Mouse (Mus musculus): Measurements from ENCODE around the gene Cntn5.

The Cntn5 gene

GRCm38 (mm10) chr9:10230973-10231372 lies 673.6 kb downstream of the Cntn5 start:
- no peak for DNase-seq (ENCODE audit: low spot score)

GRCm38 (mm10) chr9:10229716-10230115 lies 674.9 kb downstream of the Cntn5 start:
- no peak for DNase-seq (ENCODE audit: low spot score)

GRCm38 (mm10) chr9:10226013-10226412 lies 678.6 kb downstream of the Cntn5 start:
- no peak for DNase-seq (ENCODE audit: low spot score)

- no peak for DNase-seq (ENCODE audit: low spot score)
Measured at GRCm38 (mm10) chr9:10186063-10186462, 718.5 kb downstream of the Cntn5 start.

GRCm38 (mm10) chr9:10170526-10170925 lies 734.0 kb downstream of the Cntn5 start:
- no peak for DNase-seq (ENCODE audit: low spot score)

- DNase-seq (ENCODE audit: low spot score), result no peak
Measured at GRCm38 (mm10) chr9:10121350-10122057, 783.1 kb downstream of the Cntn5 start.

- no peak for DNase-seq (ENCODE audit: low spot score)
Measured at GRCm38 (mm10) chr9:10116581-10116980, 788.0 kb downstream of the Cntn5 start.

- no peak for DNase-seq (ENCODE audit: low spot score)
Measured at GRCm38 (mm10) chr9:10109156-10109555, 795.4 kb downstream of the Cntn5 start.

- DNase-seq (ENCODE audit: low spot score), result no peak
Measured at GRCm38 (mm10) chr9:10107861-10108260, 796.7 kb downstream of the Cntn5 start.

GRCm38 (mm10) chr9:10101812-10102440 lies 802.6 kb downstream of the Cntn5 start:
- no peak for DNase-seq (ENCODE audit: low spot score)

- no peak for DNase-seq (ENCODE audit: low spot score)
Measured at GRCm38 (mm10) chr9:10076282-10076681, 828.3 kb downstream of the Cntn5 start.

- DNase-seq (ENCODE audit: low spot score), result no peak
Measured at GRCm38 (mm10) chr9:10073401-10073800, 831.2 kb downstream of the Cntn5 start.

GRCm38 (mm10) chr9:10072860-10073259 lies 831.7 kb downstream of the Cntn5 start:
- DNase-seq (ENCODE audit: low spot score), result no peak

- no peak for DNase-seq (ENCODE audit: low spot score)
Measured at GRCm38 (mm10) chr9:10071271-10071670, 833.3 kb downstream of the Cntn5 start.

- DNase-seq (ENCODE audit: low spot score), result no peak
Measured at GRCm38 (mm10) chr9:10044969-10045789, 859.4 kb downstream of the Cntn5 start.

GRCm38 (mm10) chr9:10043001-10043400 lies 861.6 kb downstream of the Cntn5 start:
- no peak for DNase-seq (ENCODE audit: low spot score)

- DNase-seq (ENCODE audit: low spot score), result no peak
Measured at GRCm38 (mm10) chr9:10015129-10015528, 889.4 kb downstream of the Cntn5 start.

GRCm38 (mm10) chr9:9984028-9984427 lies 920.5 kb downstream of the Cntn5 start:
- DNase-seq (ENCODE audit: low spot score), result no peak

GRCm38 (mm10) chr9:9983220-9983619 lies 921.4 kb downstream of the Cntn5 start:
- no peak for DNase-seq (ENCODE audit: low spot score)

GRCm38 (mm10) chr9:9965370-9965769 lies 939.2 kb downstream of the Cntn5 start:
- no peak for DNase-seq (ENCODE audit: low spot score)

GRCm38 (mm10) chr9:9960610-9961172 lies 943.9 kb downstream of the Cntn5 start:
- no peak for DNase-seq (ENCODE audit: low spot score)

- no peak for DNase-seq (ENCODE audit: low spot score)
Measured at GRCm38 (mm10) chr9:9949346-9949745, 955.2 kb downstream of the Cntn5 start.

GRCm38 (mm10) chr9:9944872-9945271 lies 959.7 kb downstream of the Cntn5 start:
- no peak for DNase-seq (ENCODE audit: low spot score)
